Mouse (Mus musculus) myocyte (in vitro differentiated cells): Measurements from ENCODE around the gene Egln1. TPM values are rescaled to one million over a fixed set of nuclear protein-coding genes. Genes with fewer than 3 reads are reported as not detected.

Source experiments
- H3K27me3 ChIP-seq: one replicate; pipeline ENCODE4 v1.6.1; 2011; ENCODE audit not compliant: control insufficient read depth, insufficient read depth, insufficient read length
- H3K36me3 ChIP-seq: one replicate; pipeline ENCODE4 v1.6.1; 2011; ENCODE audit not compliant: control insufficient read depth, insufficient read depth
- H3K4me2 ChIP-seq: one replicate; pipeline ENCODE4 v1.6.1; 2011; ENCODE audit warnings: low read depth, control low read depth
- H3K4me3 ChIP-seq: one replicate; pipeline ENCODE4 v1.5.1; 2011; ENCODE audit warnings: mild to moderate bottlenecking, control low read depth, moderate library complexity
- H3K79me2 ChIP-seq: one replicate; pipeline ENCODE4 v1.6.1; 2011; ENCODE audit not compliant: control insufficient read depth, insufficient read depth
- H3ac ChIP-seq: one replicate; pipeline ENCODE4 v1.6.1; 2011; ENCODE audit not compliant: control insufficient read depth, insufficient read length
- CEBPB ChIP-seq: IDR thresholded peaks from 2 replicates; pipeline ENCODE4 v1.6.1; 2011; ENCODE audit warnings: mild to moderate bottlenecking, moderate library complexity; ENCODE audit not compliant: poor library complexity, insufficient read depth, severe bottlenecking
- E2F4 ChIP-seq: IDR thresholded peaks from one replicate; pipeline ENCODE4 v1.6.1; 2011; ENCODE audit warnings: mild to moderate bottlenecking, control low read depth, moderate library complexity; ENCODE audit not compliant: insufficient read depth
- MAX ChIP-seq: IDR thresholded peaks from one replicate; pipeline ENCODE4 v1.6.1; 2011; ENCODE audit warnings: low read depth, mild to moderate bottlenecking, control low read depth
- MYOD1 ChIP-seq, 3 experiments: IDR thresholded peaks; one replicate each; pipeline ENCODE4 v1.6.1; 2011; ENCODE audit warnings: control low read depth in 2 of 3, low read depth in 2 of 3, mild to moderate bottlenecking in 2 of 3, moderate library complexity in 1 of 3; ENCODE audit not compliant: insufficient read length in 2 of 3, control insufficient read depth in 1 of 3
- MYOG ChIP-seq, 3 experiments: IDR thresholded peaks; one replicate each; pipeline ENCODE4 v1.6.1; 2011; ENCODE audit warnings: control low read depth in 2 of 3, low read depth in 2 of 3, mild to moderate bottlenecking in 2 of 3; ENCODE audit not compliant: insufficient read length in 2 of 3, control insufficient read depth in 1 of 3, insufficient read depth in 1 of 3
- POLR2A ChIP-seq: IDR thresholded peaks from one replicate; pipeline ENCODE4 v1.6.1; 2011; ENCODE audit warnings: low read depth, mild to moderate bottlenecking, control low read depth, moderate library complexity; ENCODE audit not compliant: insufficient read length
- POLR2AphosphoS2 ChIP-seq: IDR thresholded peaks from one replicate; pipeline ENCODE4 v1.6.1; 2011; ENCODE audit warnings: low read depth, control low read depth; ENCODE audit not compliant: insufficient read length
- REST ChIP-seq: IDR thresholded peaks from one replicate; pipeline ENCODE4 v1.6.1; 2011; ENCODE audit warnings: mild to moderate bottlenecking, control low read depth, moderate library complexity; ENCODE audit not compliant: insufficient read depth, insufficient read length
- SRF ChIP-seq: IDR thresholded peaks from one replicate; pipeline ENCODE4 v1.6.1; 2011; ENCODE audit warnings: low read depth; ENCODE audit not compliant: control insufficient read depth, insufficient read length
- TCF12 ChIP-seq: IDR thresholded peaks from one replicate; pipeline ENCODE4 v1.6.1; 2011; ENCODE audit warnings: mild to moderate bottlenecking, control low read depth; ENCODE audit not compliant: poor library complexity, insufficient read depth, severe bottlenecking
- TCF3 ChIP-seq: IDR thresholded peaks from one replicate; pipeline ENCODE4 v1.6.1; 2011; ENCODE audit warnings: low read depth, control low read depth; ENCODE audit not compliant: insufficient read length
- USF1 ChIP-seq: IDR thresholded peaks from one replicate; pipeline ENCODE4 v1.6.1; 2011; ENCODE audit warnings: low read depth, mild to moderate bottlenecking, control low read depth, moderate library complexity
- polyA plus RNA-seq: library from polyadenylated mRNA; unstranded; fragments of >200 nt; fragmentation: generic; extraction: Trizol; gene quantifications from one replicate; pipeline ENCODE4 v1.2.1, GENCODE M21; 2012; ENCODE audit warnings: missing spikeins

Gene Egln1
- polyA plus RNA-seq, 1 experiment = 35.8 TPM

DNA sequence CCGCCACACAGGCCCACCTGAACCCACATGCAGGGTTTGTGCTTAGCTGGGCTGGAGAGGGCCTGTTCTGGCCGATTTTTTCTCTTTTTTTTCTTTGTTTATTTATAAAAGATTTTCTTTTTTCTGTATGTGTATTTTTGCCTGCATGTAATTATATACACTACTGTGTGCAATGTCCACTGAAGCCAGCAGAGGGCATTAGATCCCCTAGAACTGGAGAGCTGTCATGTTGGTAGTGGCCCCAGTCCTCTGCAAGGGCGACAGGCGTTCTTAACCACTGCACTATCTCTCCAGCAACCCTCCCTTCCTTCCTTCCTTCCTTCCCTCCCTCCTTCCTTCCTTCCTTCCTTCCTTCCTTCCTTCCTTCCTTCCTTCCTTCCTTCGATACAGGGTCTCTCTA, 60.7 kb downstream of the Egln1 start:
- Histone ChIP-seq H3K27me3 (no peaks in the 10 kb centered on the region), H3K4me3 (no peak overlapping the region)
- TF ChIP-seq MAX = no peak
- TF ChIP-seq POLR2AphosphoS2 = peak; percentile 15

DNA sequence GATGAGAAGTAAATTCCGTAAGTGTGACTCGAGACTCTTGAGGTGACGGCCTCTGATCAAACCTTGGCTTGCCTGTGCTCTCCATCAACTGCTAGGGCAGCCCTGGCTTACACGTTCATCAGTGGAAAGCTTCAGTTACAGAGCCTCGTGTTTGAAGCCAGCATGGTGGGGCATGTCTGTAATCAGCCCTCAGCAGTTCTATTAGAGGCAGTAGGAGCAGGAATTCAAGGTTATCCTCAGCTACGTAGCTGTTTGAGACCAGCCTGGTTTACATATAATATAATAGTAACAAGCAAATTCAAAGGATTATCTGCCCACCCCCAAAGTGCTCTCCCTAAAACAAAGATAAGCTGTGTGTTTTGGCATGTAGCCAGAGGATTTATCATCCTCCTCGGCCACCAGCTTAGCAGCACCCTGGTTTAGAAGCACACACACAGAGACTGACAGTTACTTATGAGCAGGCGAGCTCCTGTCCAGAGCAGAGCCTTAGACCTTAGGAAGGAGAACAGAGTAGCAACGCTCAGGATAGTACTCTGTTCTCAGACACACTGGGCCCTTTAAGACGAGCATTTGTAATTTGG, 70.1 kb downstream of the Egln1 start:
- no peak overlapping the region for H3K4me3 ChIP-seq
- no peak overlapping the region for H3ac ChIP-seq
- no peaks in the 10 kb centered on the region for H3K79me2 ChIP-seq
- TF ChIP-seq SRF (no peak), POLR2A (no peak), MAX (no peak), REST (no peak), CEBPB (no peak), USF1 (no peak), E2F4 (no peak), MYOD1 (IDR thresholded peaks at IDR 0.05; ENCODE audit: control insufficient read depth in 1 of 3, insufficient read length in 2 of 3, low read depth in 2 of 3) (no peak), TCF3 (no peak), MYOG (IDR thresholded peaks at IDR 0.05; ENCODE audit: control insufficient read depth in 1 of 3, insufficient read depth in 1 of 3, insufficient read length in 2 of 3, low read depth in 2 of 3) (no peak), POLR2AphosphoS2 (no peak), TCF12 (no peak)
- H3K36me3 ChIP-seq = peaks cover 36% of the 10 kb centered on the region
- no peaks in the 10 kb centered on the region for H3K27me3 ChIP-seq
- no peak overlapping the region for H3K4me2 ChIP-seq

More for the DNA sequence above, 60.7 kb downstream of the Egln1 start:
- Histone ChIP-seq H3K4me2 (no peak overlapping the region), H3ac (no peak overlapping the region), H3K36me3 (peaks cover 40% of the 10 kb centered on the region), H3K79me2 (no peaks in the 10 kb centered on the region)

DNA sequence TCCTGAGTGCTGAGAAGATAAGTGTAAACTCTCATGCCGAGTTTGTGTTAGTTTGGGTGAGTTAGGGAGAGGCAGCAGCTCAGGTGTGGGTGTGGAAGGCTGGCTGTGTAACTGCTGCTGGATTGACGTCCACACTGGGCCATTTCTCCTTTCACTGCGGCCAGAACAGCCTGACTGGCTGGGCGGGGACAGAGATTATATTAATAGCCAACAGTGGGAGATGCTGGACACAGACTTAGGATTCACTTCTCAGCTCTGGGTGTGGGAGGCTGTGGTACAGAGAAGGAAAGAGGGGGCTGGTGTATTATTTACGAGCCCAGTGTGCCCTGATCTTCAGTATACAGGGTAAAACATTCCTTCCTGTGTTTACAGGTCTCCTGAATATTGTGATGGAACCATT, 71.0 kb downstream of the Egln1 start:
- Histone ChIP-seq H3K4me2 (no peak overlapping the region), H3K79me2 (no peaks in the 10 kb centered on the region), H3ac (no peak overlapping the region), H3K27me3 (no peaks in the 10 kb centered on the region), H3K4me3 (no peak overlapping the region), H3K36me3 (peaks cover 37% of the 10 kb centered on the region)
- TF ChIP-seq MYOD1 (IDR thresholded peaks at IDR 0.05; ENCODE audit: control insufficient read depth in 1 of 3, insufficient read length in 2 of 3, low read depth in 2 of 3) (no peak), MAX (no peak)

DNA sequence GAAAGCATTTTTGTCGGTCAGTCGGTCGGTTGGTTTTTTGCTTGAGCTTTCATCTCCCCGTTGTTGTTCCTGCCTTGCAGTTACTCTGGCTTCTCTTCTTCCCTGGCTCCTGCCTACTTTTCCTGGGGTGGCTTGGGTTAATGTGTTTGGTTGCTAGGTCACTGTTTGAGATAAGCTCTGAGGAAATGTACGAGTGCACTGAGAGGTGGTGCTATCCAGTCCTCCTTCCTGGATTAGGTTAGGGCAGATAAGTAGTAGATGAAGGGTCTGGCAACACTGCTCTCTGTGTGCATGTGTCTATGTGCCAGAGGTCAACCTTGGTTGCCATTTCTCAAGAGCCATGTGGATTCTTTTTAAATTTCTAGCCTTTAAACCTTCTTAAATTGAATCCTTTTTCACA, 76.4 kb downstream of the Egln1 start:
- Histone ChIP-seq H3K4me3 (no peak overlapping the region), H3K4me2 (no peak overlapping the region), H3K27me3 (no peaks in the 10 kb centered on the region), H3ac (no peak overlapping the region), H3K36me3 (peaks cover 30% of the 10 kb centered on the region), H3K79me2 (peaks cover 17% of the 10 kb centered on the region)
- no peak for TF ChIP-seq POLR2AphosphoS2
- no peak for TF ChIP-seq MYOG (IDR thresholded peaks at IDR 0.05; ENCODE audit: control insufficient read depth in 1 of 3, insufficient read depth in 1 of 3, insufficient read length in 2 of 3, low read depth in 2 of 3)

DNA sequence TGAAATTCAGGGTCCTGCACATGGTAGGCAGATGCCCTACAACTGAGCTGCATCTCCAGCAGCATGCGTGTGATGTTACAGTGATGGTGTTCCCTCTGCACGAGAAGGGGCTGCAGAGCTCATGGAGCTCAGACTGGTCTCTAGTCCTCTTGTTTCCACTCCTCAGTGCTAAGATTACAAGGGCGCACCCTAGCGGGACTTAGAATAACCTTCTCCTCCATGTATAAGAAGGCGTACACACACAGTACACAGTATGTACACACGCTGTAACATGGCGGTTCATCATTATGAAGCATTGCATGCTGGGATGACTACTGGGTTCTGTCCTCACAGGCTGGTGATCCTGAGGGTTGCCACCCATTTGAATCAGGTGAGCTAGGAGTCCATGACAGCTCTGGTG, 77.0 kb downstream of the Egln1 start:
- TF ChIP-seq SRF (no peak), MAX (no peak), MYOD1 (IDR thresholded peaks at IDR 0.05; ENCODE audit: control insufficient read depth in 1 of 3, insufficient read length in 2 of 3, low read depth in 2 of 3) (no peak), USF1 (no peak), REST (no peak), POLR2AphosphoS2 (no peak), E2F4 (no peak), TCF12 (no peak), TCF3 (no peak), MYOG (IDR thresholded peaks at IDR 0.05; ENCODE audit: control insufficient read depth in 1 of 3, insufficient read depth in 1 of 3, insufficient read length in 2 of 3, low read depth in 2 of 3) (no peak), CEBPB (no peak), POLR2A (no peak)
- peaks cover 22% of the 10 kb centered on the region for H3K79me2 ChIP-seq
- H3K4me3 ChIP-seq = no peak overlapping the region
- H3K4me2 ChIP-seq = no peak overlapping the region
- H3K36me3 ChIP-seq = peaks cover 28% of the 10 kb centered on the region
- no peaks in the 10 kb centered on the region for H3K27me3 ChIP-seq
- no peak overlapping the region for H3ac ChIP-seq

GRCm38 (mm10) chr8:124871474-124871873, 77.7 kb downstream of the Egln1 start:
- Histone ChIP-seq H3K27me3 (no peaks in the 10 kb centered on the region), H3K79me2 (peaks cover 28% of the 10 kb centered on the region), H3ac (no peak overlapping the region), H3K4me3 (no peak overlapping the region), H3K4me2 (no peak overlapping the region), H3K36me3 (peaks cover 28% of the 10 kb centered on the region)
- TF ChIP-seq MYOG (IDR thresholded peaks at IDR 0.05; ENCODE audit: control insufficient read depth in 1 of 3, insufficient read depth in 1 of 3, insufficient read length in 2 of 3, low read depth in 2 of 3) = no peak
- no peak for TF ChIP-seq E2F4
- TF ChIP-seq POLR2A = no peak
- TF ChIP-seq MAX = no peak
- TF ChIP-seq USF1 = no peak
- TF ChIP-seq SRF = no peak
- TF ChIP-seq TCF12 = no peak
- no peak for TF ChIP-seq CEBPB
- no peak for TF ChIP-seq MYOD1 (IDR thresholded peaks at IDR 0.05; ENCODE audit: control insufficient read depth in 1 of 3, insufficient read length in 2 of 3, low read depth in 2 of 3)
- no peak for TF ChIP-seq REST
- no peak for TF ChIP-seq TCF3
- TF ChIP-seq POLR2AphosphoS2 = no peak
